Mouse (Mus musculus): ENCODE measurements around the gene Usp20. TPM values are rescaled to one million over a fixed set of nuclear protein-coding genes. Genes with fewer than 3 reads are reported as not detected.
"Not testable (repeated sequence)": the region's sequence is repeated elsewhere in the genome, so short reads cannot be mapped to it uniquely, and the experiment has no call there.

The Usp20 gene
- polyA plus RNA-seq, 1 experiment = 38.5 TPM

- H3K36me3 ChIP-seq (ENCODE audit: control insufficient read depth, insufficient read depth) = no peaks in the 10 kb centered on the region
- H3ac ChIP-seq (ENCODE audit: control insufficient read depth, insufficient read length) = no peak overlapping the region
- H3K4me2 ChIP-seq (ENCODE audit: low read depth) = no peak overlapping the region
- no peak overlapping the region for H3K4me3 ChIP-seq
- no peaks in the 10 kb centered on the region for H3K79me2 ChIP-seq (ENCODE audit: control insufficient read depth, insufficient read depth)
- no peak for TF ChIP-seq MYOG (IDR thresholded peaks at IDR 0.05; ENCODE audit: control insufficient read depth in 1 of 3, insufficient read depth in 1 of 3, insufficient read length in 2 of 3, low read depth in 2 of 3)
- TF ChIP-seq TCF3 (IDR thresholded peaks at IDR 0.05; ENCODE audit: insufficient read length, low read depth) = no peak
- no peak for TF ChIP-seq CEBPB (IDR thresholded peaks at IDR 0.05; ENCODE audit: insufficient read depth, poor library complexity, severe bottlenecking)
- no peak for TF ChIP-seq MAX (IDR thresholded peaks at IDR 0.05; ENCODE audit: low read depth)
- no peak for TF ChIP-seq TCF12 (IDR thresholded peaks at IDR 0.05; ENCODE audit: insufficient read depth, poor library complexity, severe bottlenecking)
- TF ChIP-seq USF1 (IDR thresholded peaks at IDR 0.05; ENCODE audit: low read depth) = no peak
- no peak for TF ChIP-seq MYOD1 (IDR thresholded peaks at IDR 0.05; ENCODE audit: control insufficient read depth in 1 of 3, insufficient read length in 2 of 3, low read depth in 2 of 3)
- no peak for TF ChIP-seq E2F4 (IDR thresholded peaks at IDR 0.05; ENCODE audit: insufficient read depth)
- no peak for TF ChIP-seq POLR2AphosphoS2 (IDR thresholded peaks at IDR 0.05; ENCODE audit: insufficient read length, low read depth)
- TF ChIP-seq REST (IDR thresholded peaks at IDR 0.05; ENCODE audit: insufficient read depth, insufficient read length) = no peak
- H3K27me3 ChIP-seq (ENCODE audit: control insufficient read depth, insufficient read depth, insufficient read length) = no peaks in the 10 kb centered on the region
Measured at GRCm38 (mm10) chr2:30937731-30938130, 44.3 kb upstream of the Usp20 start.

- H3K4me2 ChIP-seq (ENCODE audit: low read depth) = no peak overlapping the region
- TF ChIP-seq REST (IDR thresholded peaks at IDR 0.05; ENCODE audit: insufficient read depth, insufficient read length) = no peak
- no peak for TF ChIP-seq TCF12 (IDR thresholded peaks at IDR 0.05; ENCODE audit: insufficient read depth, poor library complexity, severe bottlenecking)
- no peak for TF ChIP-seq CEBPB (IDR thresholded peaks at IDR 0.05; ENCODE audit: insufficient read depth, poor library complexity, severe bottlenecking)
- TF ChIP-seq MYOG (IDR thresholded peaks at IDR 0.05; ENCODE audit: control insufficient read depth in 1 of 3, insufficient read depth in 1 of 3, insufficient read length in 2 of 3, low read depth in 2 of 3) = no peak
- TF ChIP-seq USF1 (IDR thresholded peaks at IDR 0.05; ENCODE audit: low read depth) = no peak
- TF ChIP-seq E2F4 (IDR thresholded peaks at IDR 0.05; ENCODE audit: insufficient read depth) = no peak
- no peak for TF ChIP-seq POLR2A (IDR thresholded peaks at IDR 0.05; ENCODE audit: insufficient read length, low read depth)
- no peak for TF ChIP-seq MAX (IDR thresholded peaks at IDR 0.05; ENCODE audit: low read depth)
- no peak for TF ChIP-seq POLR2AphosphoS2 (IDR thresholded peaks at IDR 0.05; ENCODE audit: insufficient read length, low read depth)
- no peak for TF ChIP-seq SRF (IDR thresholded peaks at IDR 0.05; ENCODE audit: control insufficient read depth, insufficient read length, low read depth)
- TF ChIP-seq MYOD1 (IDR thresholded peaks at IDR 0.05; ENCODE audit: control insufficient read depth in 1 of 3, insufficient read length in 2 of 3, low read depth in 2 of 3) = no peak
- no peak for TF ChIP-seq TCF3 (IDR thresholded peaks at IDR 0.05; ENCODE audit: insufficient read length, low read depth)
- no peak overlapping the region for H3K4me3 ChIP-seq
- no peak overlapping the region for H3ac ChIP-seq (ENCODE audit: control insufficient read depth, insufficient read length)
- H3K27me3 ChIP-seq (ENCODE audit: control insufficient read depth, insufficient read depth, insufficient read length) = no peaks in the 10 kb centered on the region
- H3K36me3 ChIP-seq (ENCODE audit: control insufficient read depth, insufficient read depth) = no peaks in the 10 kb centered on the region
- H3K79me2 ChIP-seq (ENCODE audit: control insufficient read depth, insufficient read depth) = no peaks in the 10 kb centered on the region
Measured at GRCm38 (mm10) chr2:30938574-30938991, 43.5 kb upstream of the Usp20 start.

GRCm38 (mm10) chr2:30941586-30941985 is 40.5 kb upstream of the Usp20 start:
- no peaks in the 10 kb centered on the region for H3K36me3 ChIP-seq (ENCODE audit: control insufficient read depth, insufficient read depth)
- no peak overlapping the region for H3ac ChIP-seq (ENCODE audit: control insufficient read depth, insufficient read length)

GRCm38 (mm10) chr2:30942116-30942515 is 40.0 kb upstream of the Usp20 start:
- Histone ChIP-seq H3K4me3 (peak overlapping the region; percentile 22), H3K4me2 (ENCODE audit: low read depth) (peak overlapping the region; percentile 66)
- not testable (repeated sequence) for H3K36me3 ChIP-seq (ENCODE audit: control insufficient read depth, insufficient read depth); H3K79me2 ChIP-seq (ENCODE audit: control insufficient read depth, insufficient read depth); H3K27me3 ChIP-seq (ENCODE audit: control insufficient read depth, insufficient read depth, insufficient read length); H3ac ChIP-seq (ENCODE audit: control insufficient read depth, insufficient read length)

More at GRCm38 (mm10) chr2:30941586-30941985, 40.5 kb upstream of the Usp20 start:
- no peak overlapping the region for H3K4me2 ChIP-seq (ENCODE audit: low read depth)
- no peak for TF ChIP-seq CEBPB (IDR thresholded peaks at IDR 0.05; ENCODE audit: insufficient read depth, poor library complexity, severe bottlenecking)
- H3K27me3 ChIP-seq (ENCODE audit: control insufficient read depth, insufficient read depth, insufficient read length) = no peaks in the 10 kb centered on the region
- H3K4me3 ChIP-seq = no peak overlapping the region
- no peaks in the 10 kb centered on the region for H3K79me2 ChIP-seq (ENCODE audit: control insufficient read depth, insufficient read depth)

GRCm38 (mm10) chr2:30942603-30943011 is 39.5 kb upstream of the Usp20 start:
- Histone ChIP-seq H3K27me3 (ENCODE audit: control insufficient read depth, insufficient read depth, insufficient read length) (peaks cover 6% of the 10 kb centered on the region), H3K36me3 (ENCODE audit: control insufficient read depth, insufficient read depth) (no peaks in the 10 kb centered on the region), H3ac (ENCODE audit: control insufficient read depth, insufficient read length) (no peak overlapping the region), H3K4me3 (peak overlapping the region; percentile 22), H3K79me2 (ENCODE audit: control insufficient read depth, insufficient read depth) (no peaks in the 10 kb centered on the region), H3K4me2 (ENCODE audit: low read depth) (peak overlapping the region; percentile 66)
- peak in 1 of 3 experiments; percentile 15 for TF ChIP-seq MYOG (IDR thresholded peaks at IDR 0.05; ENCODE audit: control insufficient read depth in 1 of 3, insufficient read depth in 1 of 3, insufficient read length in 2 of 3, low read depth in 2 of 3)
- TF ChIP-seq USF1 (IDR thresholded peaks at IDR 0.05; ENCODE audit: low read depth) = no peak
- no peak for TF ChIP-seq POLR2AphosphoS2 (IDR thresholded peaks at IDR 0.05; ENCODE audit: insufficient read length, low read depth)
- TF ChIP-seq POLR2A (IDR thresholded peaks at IDR 0.05; ENCODE audit: insufficient read length, low read depth) = peak; percentile 47
- peak in 1 of 3 experiments; percentile 38 for TF ChIP-seq MYOD1 (IDR thresholded peaks at IDR 0.05; ENCODE audit: control insufficient read depth in 1 of 3, insufficient read length in 2 of 3, low read depth in 2 of 3)
- TF ChIP-seq REST (IDR thresholded peaks at IDR 0.05; ENCODE audit: insufficient read depth, insufficient read length) = peak; percentile 74

All from myocyte (in vitro differentiated cells).